Mouse (Mus musculus): ENCODE measurements around the gene Cd4.

DNA sequence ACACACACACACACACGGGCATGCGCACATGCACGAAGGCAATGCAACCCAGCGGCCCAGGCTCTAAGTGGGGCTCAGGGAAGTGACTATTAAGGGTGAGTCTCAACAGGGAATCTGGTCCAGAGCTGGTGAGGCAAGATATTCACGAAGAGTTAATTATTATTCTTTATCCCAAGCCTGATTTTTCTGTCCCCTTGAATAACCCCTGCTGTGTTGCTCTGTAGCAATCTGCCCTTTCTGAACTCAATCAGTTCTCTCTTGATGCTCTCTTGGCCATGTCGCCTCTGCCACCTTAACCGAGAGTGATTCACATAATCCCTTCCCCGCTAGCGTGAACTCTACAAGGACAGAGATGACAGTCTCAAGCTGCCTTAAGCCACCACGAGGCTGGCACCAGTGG, 4.7 kb downstream of the Cd4 start:
- TF ChIP-seq CTCF (IDR thresholded peaks at IDR 0.05; ENCODE audit: control insufficient read depth, insufficient read depth, insufficient read length) (no peak), MAX (IDR thresholded peaks at IDR 0.05) (no peak), USF1 (IDR thresholded peaks at IDR 0.05; ENCODE audit: low read depth) (no peak), MYOD1 (IDR thresholded peaks at IDR 0.05; ENCODE audit: control insufficient read depth, insufficient read length, low read depth) (no peak), MYOG (IDR thresholded peaks at IDR 0.05; ENCODE audit: control insufficient read depth, extremely low read depth, insufficient read length) (no peak), FOSL1 (IDR thresholded peaks at IDR 0.05; ENCODE audit: insufficient read depth, low read length, poor library complexity, severe bottlenecking) (no peak)
